Mouse (Mus musculus) layer of hippocampus, postnatal 14 days (tissue): ENCODE data around the gene Tob2. TPM values are rescaled to one million over a fixed set of nuclear protein-coding genes. Genes with fewer than 3 reads are reported as not detected.

ENCODE experiments used
- DNase-seq, 2 experiments: peaks; one replicate each; pipeline ENCODE4 v3.0.0; 2021 to 2022; ENCODE audit warnings: low spot score in 2 of 2, mixed read lengths in 1 of 2
- total RNA-seq, 2 experiments: library from RNA; stranded (reverse); gene quantifications; 2 replicates each; pipeline ENCODE4 v1.2.3; 2021

Gene Tob2
- total RNA-seq, 2 experiments from 2014 or later, result 24.6 to 31.6 TPM

DNA sequence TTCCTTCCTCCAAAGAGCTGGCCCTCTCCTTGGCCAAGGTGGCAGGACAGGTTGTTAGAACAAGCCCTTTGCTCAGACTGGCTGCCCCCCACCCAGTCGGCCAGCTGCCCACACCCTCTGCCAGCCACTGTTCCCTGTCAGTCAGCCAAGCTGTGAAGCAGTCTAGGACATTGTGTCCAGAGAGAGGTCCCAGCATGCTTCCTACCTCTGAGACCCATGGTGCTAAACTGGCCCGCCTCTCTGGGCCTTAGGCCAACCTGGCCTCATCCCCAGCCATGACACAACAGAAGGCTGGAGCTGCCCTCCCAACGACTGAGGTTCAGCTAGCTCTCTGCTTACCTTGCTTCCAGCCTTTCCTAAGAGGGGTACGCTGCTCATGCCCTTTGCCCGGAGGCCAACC lies 19.0 kb downstream of the Tob2 start:
- DNase-seq, result peak; percentile 73 to 88

DNA sequence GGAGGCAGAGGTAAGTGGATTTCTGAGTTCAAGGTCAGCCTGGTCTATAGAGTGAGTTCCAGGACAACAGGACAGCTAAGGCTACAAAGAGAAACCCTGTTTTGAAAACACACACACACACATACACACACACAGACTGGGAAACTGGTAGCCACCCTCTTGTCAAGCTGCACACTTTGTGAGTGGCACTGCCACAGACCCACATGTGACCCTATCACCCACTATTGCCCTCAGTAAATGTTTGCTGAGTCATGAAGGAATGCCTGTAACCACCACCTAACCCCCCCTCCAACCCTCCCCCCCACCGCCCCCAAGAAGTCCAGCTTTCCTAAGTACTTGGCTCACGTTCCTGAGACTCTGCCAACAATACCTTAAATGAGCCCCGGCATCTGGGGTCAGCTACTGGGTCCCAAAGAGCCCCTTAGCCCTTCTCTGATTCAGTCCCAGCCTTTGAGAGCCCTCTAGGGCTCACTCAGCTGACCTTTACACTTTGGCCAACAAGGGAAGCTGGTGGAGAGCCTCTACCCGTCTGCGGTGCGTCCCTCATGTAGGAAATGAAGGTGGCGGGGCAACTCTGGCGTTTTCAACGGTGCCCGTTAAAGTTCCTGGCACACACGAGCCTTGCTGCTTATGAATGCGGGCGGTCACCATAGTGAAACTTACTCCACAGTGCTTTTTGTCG lies 19.9 kb downstream of the Tob2 start:
- DNase-seq, result no peak

DNA sequence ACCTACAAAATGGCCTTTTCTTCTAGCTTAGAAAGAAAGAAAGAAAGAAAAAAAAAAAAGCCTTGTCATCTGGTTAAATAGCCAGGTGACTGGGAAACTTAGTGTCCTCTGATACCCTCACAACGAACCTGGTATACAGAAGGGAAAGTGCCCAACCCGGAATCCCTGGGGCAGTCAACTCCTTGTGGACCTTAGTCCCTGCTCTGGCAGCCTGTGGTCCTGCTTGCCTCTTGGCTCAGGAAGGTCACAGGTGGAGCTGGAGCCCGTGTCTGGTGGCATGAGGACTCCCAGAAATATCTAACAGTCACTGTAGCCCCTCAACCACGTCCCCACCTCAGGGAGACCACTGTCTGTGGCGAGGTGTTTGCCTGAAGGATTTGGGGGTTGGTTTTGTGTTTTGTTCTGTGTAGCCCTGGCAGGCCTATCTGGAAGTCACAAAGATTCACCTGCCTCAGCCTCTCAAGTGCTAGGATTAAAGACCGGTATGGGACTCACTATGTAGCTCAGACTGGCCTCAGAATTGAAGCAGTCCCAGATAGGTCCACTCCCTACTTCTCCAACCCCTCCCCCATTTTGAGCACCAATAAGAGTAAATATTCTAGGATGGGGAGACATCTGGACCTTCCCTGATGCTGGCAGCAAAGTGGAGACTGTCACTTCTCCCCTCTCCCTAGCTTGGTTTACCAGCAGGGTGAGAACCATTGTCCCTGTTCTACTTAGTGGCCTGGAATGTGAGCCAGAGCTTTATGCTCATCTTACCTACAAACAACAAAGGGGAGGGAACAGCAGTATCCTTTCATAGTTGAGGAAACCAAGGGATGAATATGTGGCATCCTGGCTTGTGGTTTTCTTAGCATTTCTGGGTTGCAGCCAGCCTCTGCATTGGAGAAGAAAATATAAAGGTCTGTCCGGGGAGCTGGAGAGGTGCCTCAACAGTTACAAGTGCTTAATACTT lies 21.4 kb downstream of the Tob2 start:
- DNase-seq, result no peak

DNA sequence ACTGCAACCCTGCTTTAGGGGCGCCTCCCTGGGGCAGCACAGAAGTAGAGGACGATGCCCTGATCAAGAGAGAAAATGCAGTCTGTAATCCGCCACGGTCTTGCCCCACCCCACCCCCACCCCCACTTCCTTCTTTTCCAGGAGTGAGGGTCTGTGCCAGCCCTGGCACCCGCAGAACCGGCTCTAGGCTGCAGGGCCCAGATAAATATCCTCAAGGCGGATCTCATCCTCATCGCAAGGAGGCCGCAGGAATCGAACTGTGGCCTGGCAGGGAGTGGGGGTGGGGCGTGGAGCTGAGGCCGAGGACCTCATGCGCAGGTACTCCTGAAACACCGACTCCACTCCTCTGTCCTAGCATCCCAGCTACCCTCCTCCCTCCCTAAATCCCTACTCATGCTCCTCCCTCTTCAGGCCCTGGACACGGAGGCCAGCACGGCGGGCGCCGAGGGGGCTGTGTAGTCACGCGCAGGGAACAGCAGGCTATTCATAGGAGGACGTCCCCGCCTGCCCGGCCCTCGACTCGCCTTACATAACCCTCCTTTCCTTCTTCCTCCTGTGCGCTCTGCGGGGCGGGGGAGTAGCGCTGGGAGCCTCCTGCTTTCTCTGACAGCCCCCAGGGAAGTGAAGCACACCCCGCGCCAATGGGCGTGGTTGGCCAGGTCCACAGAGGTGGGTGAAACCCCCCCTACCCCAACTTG lies 22.3 kb downstream of the Tob2 start:
- DNase-seq, result peak; percentile 74 to 85

DNA sequence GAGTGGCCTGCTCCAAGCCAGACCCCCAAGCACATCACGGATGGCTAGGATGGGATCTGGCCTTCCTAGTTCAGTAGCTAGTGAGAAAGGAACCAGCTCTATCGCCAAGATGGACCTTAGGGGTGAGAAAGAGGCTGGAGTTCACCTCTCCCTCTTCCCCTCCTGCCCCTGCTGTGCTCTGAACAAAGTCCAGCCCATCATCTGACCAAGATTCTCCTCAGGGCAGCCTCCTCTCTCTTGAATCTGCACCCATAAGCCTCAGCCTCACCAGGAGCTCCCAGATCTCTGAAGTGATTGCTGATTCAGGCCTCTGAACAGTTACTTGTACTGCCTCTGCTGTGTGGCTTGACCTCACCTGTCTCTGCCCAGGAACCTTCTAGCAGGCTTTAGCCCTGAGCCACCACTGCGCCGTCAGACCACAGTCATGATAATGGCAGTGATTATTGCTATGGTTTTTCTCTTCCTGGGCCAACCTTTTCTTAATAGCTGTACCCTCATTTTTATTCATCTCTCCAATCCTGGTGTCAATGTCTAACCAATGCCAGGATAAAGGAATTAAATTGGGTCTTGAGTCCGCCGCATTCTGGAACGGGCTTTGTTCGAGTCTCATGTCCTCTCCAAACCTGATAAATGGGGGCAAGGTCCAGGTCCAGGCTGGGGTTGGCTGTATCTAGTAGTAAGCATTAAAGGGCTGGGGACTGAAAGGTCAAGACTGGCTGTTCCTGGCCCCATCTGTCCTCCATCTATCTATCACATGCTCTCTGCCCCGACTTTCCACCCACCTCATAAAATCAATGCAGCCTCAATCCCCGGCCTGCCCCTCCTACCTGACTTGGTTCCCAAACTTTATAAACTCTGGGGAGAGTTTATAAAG lies 23.4 kb downstream of the Tob2 start:
- no peak for DNase-seq

DNA sequence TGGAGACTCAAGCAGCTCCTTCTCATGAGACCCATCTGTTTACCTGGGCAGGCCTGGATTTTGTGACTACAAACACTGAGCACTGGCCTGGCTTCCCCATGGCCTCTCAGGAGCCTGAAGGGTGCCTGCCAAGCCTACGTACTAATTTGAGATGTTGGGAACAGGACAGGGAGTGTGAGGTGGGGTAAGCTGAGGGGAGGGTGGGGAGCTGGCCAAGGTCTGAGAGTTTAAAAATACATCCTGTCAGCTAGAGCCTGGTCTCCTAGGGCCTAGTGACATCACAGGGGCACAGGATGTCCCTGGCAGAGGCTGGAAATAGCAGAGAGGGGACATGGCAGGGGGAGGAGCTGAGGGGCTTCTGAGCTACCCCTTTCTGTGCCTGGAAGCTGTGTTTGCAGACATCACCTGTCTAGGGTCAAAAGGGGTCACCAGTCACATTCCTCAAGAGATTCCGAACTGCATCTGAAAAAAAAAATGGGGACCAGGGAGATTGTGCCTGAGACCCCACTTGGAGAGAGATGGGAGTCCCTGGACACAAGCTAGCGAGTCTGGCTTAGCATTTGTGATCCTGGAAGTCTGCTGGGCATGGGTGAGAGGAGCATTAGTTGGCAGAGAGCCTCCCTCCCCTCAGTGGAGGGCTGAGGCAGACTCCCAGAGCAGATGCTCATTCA lies 24.3 kb downstream of the Tob2 start:
- no peak for DNase-seq

DNA sequence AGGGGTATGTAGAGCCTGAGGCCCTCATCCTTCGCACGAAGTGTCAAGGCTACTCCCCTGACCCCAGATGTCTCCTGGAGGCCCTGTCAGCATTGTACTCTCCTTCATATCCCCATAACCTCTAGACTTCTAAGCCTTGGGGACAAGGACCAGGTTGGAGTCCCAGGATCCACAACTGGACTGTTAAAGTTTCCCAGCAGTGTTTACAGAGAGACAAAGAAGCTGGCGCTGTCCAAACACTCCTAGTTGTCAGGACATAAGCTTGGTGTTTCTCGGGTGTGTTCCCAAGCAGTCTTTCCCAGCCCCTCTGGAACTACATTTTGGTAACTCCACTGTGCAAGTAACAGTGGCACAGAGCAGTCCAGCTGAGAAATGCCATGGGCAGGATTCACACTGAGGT lies 25.1 kb downstream of the Tob2 start:
- DNase-seq, result no peak

DNA sequence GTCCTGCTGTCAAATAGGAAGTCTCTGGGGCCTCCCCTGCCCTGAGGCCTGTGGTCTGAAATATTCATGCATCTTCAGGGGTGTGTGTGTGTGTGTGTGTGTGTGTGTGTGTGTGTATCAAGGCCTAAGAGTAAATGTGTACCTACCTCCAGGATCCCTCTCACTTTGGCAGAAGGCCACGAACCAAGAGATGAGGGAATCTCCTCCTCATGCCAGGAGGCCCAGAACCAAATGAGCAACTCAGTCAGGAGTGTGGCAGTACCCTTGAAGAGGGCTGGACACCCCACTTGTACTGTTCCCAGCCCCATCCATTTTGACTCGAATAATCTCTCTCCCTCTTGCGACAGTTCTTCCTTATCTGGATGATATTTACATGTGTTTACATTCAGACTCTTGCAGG lies 26.4 kb downstream of the Tob2 start:
- no peak for DNase-seq

DNA sequence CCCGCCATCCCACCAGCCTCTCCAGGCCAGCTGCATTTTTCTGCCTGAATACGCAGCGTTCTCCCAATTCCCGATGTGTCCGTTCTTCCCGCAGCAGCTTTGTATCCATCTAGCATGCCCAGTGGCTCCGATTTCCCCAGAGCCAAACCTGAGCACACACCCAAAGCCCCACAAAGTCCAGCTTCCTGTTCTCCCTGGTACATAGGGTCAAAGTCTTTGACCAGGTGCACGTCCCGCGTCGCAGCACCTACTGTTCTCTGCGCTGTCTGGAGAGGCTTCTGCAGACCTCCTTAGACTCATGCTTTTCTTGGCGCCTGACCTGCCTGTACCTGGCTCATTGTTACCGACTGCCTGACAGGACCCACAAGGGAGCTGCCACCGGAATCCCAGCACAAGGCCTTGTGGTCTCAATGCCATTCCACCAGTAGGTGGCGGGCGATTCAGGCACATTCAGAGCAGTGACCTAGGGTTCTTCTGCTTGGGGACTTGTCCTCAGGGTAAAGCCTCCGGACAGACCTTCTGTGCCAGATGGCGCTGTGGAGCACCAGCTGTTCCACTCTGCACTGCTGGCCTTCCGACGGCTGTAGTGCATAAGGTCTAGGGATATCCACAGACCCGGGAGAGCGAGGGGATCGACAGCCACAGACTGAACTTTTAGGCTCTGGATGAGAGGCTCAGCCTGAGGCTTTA lies 27.3 kb downstream of the Tob2 start:
- peak; percentile 77 to 92 for DNase-seq

DNA sequence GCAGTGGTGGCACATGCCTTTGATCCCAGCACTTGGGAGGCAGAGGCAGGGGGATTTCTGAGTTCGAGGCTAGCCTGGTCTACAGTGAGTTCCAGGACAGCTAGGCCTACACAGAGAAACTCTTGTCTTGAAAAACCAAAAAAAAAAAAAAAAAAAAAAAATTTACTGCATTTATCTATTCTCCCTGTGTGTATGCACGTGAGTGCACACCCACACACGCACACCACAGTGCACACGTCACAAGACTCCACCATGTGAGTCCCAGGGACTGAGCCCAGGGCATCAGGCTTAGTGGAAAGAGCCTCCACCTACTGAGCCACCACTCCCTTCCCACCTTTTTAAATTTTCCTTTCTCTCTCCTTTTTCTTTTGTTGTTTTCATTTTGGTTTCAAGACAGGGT lies 28.1 kb downstream of the Tob2 start:
- no peak for DNase-seq

DNA sequence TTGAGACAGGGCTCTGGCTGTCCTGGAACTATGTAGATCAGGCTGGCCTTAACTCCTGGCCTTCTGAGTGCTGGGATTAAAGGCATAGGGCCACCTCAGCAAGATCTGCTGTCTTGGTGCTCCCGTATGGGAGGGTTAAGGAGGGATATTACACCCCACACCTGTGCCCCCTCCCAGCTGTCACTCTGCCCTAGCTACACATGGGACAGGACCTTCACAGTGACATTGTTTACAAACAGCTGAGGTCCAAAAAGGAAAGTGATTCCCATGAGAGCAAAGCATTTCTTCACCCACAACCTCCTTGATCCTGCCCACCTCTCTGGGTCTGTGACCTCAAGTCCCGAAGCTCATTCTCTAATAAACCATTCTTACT lies 29.4 kb downstream of the Tob2 start:
- no peak for DNase-seq

DNA sequence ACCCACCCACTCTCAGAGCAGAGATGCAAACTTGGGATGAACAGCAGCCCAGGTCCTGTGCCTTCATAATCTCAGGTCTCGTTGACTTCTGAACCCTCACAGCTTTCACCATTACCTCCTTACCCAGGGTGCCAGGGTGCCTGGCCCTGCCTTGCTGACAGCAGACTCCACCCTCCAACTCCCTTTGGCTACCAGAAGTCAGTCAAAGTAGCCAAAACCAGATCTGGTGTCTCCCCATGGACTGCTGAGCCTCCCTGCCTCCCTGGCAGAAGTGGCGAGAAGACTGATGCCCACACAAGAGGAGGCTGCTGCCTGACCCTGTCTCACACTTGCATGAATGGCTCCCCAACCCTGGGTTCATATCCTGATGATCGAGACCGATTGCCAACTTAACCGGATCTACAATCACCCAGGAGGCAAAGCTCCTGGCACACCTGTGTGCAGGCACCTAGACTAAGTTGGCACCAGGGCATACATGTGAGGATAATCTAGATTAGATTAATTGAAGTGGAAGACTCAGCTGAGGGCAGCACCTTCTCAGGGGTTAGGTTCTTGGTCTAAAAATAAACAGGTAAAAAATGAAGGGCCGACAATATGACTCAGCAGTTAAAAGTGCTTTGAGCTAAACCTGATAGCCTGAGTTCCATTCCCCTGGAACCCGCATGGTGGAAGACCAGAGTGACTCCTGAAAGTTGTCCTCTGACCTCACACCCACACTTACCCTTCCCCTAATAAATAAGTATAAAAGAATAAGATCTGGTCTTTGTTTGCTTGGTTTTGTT lies 30.0 kb downstream of the Tob2 start:
- DNase-seq, result no peak

DNA sequence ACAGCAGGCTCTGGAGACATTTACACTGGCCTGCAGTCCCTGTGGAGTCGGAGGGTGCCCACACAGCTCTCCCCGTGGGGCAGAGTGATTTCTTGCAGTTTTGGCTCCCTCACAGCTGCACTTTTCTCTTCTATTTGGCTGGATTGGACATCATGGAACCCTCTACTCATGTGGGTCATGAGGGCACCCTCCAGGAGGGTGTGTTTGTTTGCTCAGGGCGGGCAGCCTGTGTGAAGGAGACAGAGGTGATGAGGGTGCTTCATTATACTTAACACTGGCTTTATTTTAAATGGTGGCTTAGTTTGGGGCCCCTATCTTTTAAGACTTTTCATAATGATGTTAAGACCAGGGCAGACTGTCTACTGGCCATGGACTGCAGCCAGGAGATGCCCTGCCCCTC lies 33.8 kb downstream of the Tob2 start:
- no peak for DNase-seq

DNA sequence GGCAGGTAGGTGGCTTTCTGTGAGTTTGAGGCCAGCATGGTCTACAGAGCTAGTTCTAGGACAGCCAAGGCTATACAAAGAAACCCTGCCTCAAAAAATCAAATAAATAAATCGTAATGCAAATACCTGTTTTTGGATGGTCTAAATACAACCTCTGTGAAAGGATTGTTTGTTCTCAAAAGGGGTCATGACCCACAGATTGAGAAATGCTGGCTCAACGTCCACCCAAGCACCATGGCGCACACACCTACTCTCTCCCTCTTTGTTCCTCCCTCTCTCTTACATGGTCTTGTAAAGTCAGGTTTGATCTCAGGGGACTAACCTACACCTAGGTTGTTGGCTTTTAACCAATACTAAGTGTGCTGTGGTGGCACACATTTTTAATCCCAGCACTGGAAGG lies 36.0 kb downstream of the Tob2 start:
- no peak for DNase-seq

DNA sequence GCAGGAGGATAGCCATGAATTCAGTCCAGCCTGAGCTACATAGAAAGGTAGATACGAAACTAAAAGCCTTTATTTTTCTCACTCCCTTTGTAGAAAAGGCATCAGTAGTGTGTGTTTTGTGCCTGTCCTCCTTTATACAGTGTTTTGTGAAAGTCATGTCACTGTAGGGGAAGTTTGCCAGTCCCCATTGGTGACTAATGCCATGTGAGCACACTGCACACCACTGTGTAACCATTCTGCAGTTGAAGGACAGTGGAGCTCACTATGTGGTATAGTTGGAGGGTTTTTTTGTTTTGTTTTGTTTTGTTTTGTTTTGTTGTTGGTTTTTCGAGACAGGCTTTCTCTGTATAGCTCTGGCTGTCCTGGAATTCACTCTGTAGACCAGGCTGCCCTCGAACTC lies 40.2 kb downstream of the Tob2 start:
- DNase-seq, result no peak

DNA sequence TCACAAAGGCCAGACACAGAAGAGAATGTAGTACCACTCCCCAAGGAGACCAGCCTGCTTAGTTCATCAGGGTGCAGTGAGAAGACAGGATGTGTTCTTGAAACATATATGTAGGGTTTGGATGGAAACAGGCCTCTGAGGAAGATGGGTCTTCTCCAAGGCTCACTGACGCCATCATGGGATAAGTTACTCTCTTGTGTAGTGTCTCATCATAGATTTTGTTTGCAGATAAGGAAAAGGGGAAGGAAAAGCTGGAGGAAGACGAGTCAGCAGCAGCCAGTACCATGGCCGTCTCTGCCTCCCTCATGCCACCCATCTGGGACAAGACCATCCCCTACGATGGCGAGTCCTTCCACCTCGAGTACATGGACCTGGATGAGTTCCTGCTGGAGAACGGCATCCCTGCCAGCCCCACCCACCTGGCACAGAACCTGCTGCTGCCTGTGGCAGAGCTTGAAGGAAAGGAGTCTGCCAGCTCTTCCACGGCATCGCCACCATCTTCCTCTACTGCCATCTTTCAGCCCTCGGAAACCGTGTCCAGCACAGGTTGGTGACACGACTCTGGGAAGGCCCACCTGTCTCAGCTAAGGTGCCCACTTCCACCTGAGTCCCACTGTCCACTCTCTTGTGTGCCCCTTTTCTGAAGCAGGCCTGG lies 43.8 kb downstream of the Tob2 start:
- no peak for DNase-seq

DNA sequence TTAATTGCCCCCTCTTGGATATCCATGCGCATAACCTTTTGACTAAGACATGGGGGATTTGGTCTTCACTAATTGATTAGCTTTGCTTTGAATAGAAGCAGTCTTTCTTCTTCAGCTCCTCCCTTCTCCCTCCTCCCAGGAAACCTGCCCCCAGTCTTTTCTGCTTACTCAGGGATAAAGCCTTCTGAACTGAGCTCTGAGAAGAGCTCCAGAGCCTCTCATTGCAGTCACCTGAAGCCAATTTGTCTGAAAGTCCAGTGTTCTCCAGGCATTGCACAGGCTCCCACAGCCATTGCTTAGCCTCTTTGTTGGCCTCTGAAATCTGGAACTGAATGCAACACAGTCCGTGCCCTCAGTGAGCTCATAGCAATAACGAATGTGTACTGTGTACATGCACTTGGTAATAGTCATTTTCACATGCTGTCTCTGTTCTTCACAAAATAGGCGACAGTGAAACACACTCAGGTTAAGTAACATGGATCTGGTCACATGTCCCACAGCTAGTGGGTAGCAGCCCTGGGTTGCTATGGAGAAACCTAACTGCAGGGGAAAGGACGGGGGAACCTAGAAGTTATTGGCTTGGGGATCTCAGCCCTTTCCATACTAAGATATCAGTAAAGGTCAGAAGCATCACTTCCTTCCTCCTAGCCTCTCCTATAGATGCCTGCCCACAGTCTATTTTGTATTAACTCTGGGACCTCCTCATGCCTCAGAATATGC lies 44.5 kb downstream of the Tob2 start:
- no peak for DNase-seq
